Mouse (Mus musculus) small intestine, adult 2 months (tissue): ENCODE data around the gene Ptprs.

ENCODE experiments used
- CTCF ChIP-seq: fragments of 200-500 bp; IDR thresholded peaks from 2 replicates; pipeline ENCODE4 v1.5.1; 2012; ENCODE audit warnings: low read depth, mild to moderate bottlenecking, control low read depth, inconsistent platforms, low read length, moderate library complexity, mixed read lengths; ENCODE audit not compliant: insufficient replicate concordance, insufficient read length; ENCODE audit errors: extremely low read depth
- POLR2A ChIP-seq: fragments of 200-500 bp; IDR thresholded peaks from 2 replicates; pipeline ENCODE4 v1.6.1; 2012; ENCODE audit warnings: low read depth, mild to moderate bottlenecking, control low read depth, inconsistent platforms, low read length, moderate library complexity

- TF ChIP-seq CTCF (no peak), POLR2A (no peak)
These were observed 2.7 kb downstream of the Ptprs start for GRCm38 (mm10) chr17:56473611-56473905.
